Mouse (Mus musculus) cerebellum, postnatal 14 days (tissue): ENCODE results near the gene Crtc3.

Experiments used
- DNase-seq, 2 experiments: peaks; one replicate each; pipeline ENCODE4 v3.0.0; 2021; ENCODE audit warnings: mixed read lengths in 2 of 2

The Crtc3 gene

DNA sequence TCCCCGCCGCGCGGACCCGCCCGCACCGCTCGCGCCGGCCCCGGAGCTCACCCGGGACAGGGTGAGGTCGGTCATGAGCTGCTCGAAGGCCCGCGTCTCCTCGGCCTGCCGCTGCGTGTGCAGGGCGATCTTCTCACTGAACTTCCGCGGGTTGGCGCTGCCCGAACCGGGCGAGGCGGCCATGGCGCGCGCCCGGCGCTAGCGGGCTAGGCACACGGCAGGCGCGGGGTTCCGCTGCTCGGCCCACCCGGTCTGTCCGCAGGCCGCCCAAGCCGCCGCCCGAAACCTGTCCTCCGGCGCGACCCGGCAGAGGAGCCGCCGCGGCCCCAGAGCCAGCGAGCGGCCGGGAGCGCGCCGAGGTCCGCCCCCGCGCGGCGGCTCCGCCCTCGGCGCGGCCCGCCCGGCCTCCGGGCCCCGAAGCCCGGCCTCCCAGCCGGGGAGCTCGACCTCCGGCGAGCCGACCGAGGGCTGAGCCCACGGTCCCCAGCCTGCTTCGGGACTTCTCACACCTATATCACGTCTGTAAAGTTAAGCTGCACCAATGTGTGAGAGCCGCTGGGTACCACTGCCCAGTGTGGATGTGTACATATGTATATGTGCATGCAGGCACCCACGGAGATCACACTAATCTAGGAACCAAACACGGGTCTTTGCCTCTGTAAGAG, at the start of gene Crtc3:
TSS of gene Crtc3 (minus strand) at position 322 of the 665 bp plus-strand sequence.
- DNase-seq: peak; percentile 73 to 84

DNA sequence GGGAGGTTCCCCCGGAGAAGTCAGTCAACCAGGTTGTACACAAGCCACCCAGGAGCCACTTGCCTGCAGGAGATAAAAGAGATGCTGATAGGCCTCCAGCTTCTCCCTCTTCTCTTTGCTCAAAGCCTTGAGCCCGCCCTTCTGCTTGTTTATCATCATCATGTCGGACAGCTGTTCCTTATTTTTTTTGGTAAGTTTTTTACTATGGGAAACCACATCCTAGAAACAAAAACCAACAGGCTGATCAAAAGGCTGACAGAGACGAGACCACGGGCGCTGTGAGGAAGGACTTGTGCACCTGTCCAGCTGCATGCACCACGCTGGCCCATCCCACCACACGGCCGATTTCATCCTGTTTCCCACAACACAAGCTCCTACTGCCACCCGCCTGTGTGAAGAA, 47.5 kb upstream of the Crtc3 start:
- DNase-seq: no peak

DNA sequence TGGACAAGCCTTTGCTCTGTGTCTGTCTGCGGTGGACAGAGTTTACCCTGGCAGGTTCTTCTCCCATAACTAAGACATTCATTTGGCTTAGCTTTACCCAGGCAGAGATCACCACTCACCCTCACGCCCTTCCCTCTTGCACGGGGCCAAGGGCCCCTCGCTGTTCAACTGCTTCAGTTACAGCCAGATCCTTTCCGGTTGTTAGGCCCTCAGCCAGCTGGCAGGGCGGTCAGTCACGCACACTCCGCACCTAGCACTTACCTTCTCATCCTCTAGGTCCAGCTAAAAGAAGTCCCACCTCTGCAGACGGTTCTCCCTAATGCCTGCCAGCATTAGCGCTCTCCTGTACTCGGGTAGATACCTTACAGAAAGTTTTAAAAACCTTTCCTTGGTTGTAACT, 44.3 kb upstream of the Crtc3 start:
- DNase-seq: peak; percentile 36 to 47

DNA sequence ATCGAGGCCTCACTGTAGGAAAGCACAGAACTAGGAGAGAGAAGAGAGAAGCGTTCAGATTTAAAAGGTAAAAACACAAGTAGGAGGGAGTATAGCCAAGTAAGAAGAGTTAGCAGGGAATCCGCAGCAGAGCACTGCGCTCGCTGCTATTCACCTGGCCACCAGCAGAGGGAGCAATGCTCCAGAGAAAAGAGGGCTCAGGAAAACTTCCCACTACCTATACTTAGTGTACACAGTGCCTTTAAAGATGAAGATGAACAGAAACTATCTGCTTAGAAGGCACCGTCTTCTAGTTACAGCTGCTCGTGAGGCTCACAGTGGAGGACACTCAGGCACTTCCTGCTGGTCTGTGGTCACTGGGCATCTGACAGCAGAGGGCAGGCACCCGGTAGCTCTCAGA, 41.0 kb upstream of the Crtc3 start:
- DNase-seq: peak; percentile 83 to 86

DNA sequence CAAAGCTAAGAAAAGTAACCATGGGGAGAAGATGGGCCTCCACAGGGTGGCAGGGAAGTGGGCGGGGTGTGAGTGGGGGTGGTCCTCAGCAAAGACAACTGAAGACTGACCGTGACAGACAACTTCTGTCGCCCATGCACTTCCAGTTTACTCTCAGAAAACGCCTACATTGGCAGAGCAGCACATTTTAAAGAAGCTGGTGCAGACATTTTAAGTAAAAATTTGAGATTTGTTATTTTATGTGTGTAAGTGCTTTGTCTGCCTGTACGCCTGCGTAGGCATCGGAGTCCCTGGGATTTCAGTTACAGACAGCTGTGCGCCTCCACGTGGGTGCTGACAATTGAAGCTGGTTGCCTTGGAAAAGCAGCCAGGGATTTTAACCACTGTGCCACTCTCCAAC, 32.4 kb upstream of the Crtc3 start:
- DNase-seq: no peak

DNA sequence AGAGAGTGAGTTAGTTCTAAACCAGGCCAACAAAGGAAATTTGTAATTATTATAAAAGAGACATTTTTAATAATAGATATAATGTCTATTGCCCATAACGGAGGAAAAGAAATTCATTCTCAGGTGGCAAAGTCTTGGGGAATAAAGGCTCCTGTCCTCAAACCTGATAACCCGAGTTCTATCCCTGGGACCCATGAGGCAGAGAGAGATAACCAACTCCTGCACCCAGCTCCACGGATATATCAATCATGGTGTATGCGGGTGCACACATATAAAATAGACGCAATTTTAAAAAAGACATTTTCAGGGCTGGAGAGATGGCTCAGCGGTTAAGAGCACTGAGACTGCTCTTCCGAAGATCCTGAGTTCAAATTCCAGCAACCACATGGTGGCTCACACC, 30.9 kb upstream of the Crtc3 start:
- no peak for DNase-seq

DNA sequence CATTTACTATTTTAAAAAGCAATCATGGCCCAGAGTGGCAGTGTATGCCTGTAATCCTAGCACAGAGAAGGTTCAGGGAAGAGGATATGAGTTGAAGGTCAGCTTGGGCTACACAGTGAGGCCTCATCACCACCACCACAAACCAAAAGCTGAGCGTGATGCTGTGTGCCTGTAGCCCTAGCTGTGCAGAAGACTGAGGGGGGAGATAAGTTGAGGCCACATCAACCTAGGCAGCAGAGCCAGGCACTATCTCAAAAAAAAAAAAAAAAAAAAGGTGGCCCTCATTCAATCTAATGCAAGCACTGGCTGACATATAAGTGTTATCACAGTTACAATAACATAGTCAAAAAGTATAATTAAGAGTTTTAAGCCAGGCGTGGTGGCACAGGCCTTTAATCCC, 30.4 kb upstream of the Crtc3 start:
- no peak for DNase-seq

DNA sequence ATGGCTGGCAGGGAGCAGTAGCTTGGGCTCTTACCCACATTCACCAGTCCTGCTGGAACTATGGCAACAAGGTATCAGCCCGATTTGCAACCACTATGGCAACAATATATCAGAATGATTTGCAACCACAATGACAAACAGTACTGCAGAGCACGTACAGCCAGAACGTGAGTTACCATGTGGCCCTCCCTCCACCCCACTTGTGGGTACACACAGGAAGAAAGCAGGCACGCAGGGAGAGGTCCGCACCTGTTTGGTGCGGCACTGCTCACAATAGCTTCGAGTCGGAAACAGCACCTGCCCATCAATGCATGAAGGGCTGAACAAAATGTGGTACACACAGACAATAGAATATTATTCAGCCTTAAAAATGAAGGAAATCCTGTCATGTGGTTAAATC, 29.8 kb upstream of the Crtc3 start:
- DNase-seq: no peak

DNA sequence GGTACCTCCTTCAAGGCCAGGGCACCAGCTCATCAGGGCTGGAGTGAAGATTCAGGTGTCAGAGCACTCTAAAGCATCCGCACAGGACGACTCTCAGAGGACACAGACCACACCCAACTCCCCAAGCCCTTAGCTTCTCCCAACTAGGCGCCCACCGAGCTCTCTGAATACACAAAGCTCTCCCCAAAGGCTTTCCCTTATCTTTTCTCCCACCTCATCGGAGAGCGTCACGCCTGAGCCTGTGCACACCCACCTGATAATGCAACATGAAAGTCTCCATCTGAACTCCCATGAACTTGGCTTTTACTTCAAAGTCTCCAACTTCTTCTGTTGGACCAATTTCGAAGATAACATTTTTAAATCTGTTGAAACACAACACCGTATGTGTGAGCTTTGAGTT, 28.1 kb upstream of the Crtc3 start:
- DNase-seq: no peak

DNA sequence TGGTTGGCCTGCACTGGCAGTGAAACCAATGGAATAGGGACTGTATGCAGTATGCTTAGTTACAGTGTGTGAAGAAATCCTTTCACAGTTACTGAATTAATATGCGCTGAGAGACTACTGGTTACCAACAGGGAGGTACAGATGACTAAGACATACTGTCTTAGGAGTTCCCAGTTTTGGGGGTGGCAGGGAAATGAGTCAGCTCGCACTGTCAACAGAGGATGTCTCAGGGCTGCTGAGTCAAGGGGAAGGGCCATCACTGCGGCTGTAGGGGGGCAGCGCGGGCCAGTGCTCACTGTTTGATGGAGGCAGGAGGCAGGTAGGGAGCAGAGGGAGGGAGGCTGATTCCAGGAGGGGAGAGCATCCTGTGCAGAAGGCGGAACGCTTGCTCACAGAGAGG, 26.6 kb upstream of the Crtc3 start:
- DNase-seq: no peak

DNA sequence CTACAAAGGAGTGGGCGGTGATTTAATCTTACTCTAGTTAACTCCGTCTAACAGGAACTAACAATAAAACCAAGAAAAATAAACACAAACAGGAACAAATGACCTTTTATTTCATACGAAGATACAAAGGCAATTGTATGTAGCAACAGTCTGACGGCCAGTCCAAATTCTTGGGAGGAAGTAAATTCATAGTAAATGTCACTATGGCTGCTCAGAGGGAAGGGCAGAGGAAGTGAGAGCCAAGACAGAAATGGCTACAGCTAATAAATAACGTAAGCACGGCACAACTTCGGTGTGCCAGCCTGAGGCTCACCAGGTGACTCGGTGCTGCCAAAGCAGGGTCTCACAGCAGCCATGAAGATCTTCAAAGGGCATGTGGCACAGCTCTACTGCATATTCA, 22.8 kb upstream of the Crtc3 start:
- DNase-seq: no peak

DNA sequence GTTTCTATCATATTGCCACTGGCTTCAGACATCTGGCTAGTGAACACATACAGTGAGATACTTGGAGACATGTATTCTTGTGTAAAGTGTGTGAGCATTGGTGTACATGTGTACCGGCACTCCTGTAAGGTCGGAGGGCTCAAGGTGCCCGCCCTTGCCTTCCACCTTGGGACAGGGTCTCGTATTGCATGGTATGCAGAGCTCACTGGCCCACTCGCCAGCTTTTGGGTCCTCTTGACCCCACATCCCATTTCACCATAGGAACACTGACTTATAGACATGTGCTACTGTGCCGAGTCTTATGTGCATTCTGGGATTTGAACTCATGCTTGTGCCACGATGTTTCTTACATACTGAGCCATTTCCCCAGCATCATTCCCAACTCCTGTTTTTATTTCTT, 21.7 kb upstream of the Crtc3 start:
- no peak for DNase-seq

DNA sequence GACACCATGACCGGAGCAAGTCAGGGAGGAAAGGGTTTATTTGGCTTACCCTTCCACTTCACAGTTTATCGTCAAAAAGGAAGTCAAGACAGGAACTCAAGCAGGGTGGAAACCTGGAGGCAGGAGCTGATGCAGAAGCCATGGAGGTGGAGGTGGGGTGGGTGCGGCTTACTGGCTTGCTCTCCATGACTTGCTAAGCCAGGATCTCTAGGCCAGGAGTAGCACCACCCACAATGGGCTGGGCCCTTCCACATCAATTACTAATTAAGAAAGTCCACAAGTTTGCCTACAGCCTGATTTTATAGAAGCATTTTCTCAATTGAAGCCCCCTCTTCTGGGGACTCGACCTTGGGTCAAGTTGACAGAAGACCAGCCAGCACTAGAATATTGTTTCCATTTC, 15.4 kb upstream of the Crtc3 start:
- no peak for DNase-seq

DNA sequence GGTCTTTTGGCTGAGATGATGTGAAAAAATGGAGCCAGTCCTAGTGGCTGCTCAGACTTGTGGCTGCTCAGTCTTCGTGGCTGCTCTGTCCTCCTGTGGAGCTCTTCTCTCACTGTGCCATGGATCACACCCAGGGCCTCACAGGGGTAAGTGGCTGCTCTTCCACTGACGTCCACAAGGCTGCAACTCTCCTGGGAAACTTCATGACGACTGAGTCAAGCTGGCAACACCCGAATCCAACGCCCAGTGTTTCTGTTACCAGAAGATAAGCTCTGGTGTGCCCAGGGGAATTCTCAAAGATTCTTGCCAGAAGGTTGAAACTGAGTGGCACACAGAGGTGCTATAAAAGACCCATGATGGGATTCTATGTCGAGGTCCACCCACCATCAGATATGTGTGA, 13.8 kb upstream of the Crtc3 start:
- no peak for DNase-seq

DNA sequence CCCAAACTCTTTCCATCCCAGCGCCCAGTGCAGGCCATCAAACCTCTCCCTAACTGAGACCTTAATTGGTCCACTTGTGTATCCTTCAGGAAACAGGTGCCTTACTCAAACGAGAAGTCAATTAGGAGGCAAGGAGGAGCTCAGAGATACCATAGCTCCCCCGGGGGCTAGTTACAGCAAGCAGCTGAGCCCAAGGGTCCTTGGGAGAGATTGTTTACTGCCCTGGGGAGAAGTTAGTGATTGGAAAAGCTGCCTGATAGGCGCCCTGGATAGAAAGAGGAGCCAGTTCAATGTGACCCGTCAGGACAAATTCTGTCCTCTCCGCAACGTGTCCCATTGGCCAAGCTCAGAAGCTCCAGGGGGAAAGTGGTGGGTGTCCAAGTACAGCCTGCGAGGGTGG, 11.0 kb upstream of the Crtc3 start:
- no peak for DNase-seq

DNA sequence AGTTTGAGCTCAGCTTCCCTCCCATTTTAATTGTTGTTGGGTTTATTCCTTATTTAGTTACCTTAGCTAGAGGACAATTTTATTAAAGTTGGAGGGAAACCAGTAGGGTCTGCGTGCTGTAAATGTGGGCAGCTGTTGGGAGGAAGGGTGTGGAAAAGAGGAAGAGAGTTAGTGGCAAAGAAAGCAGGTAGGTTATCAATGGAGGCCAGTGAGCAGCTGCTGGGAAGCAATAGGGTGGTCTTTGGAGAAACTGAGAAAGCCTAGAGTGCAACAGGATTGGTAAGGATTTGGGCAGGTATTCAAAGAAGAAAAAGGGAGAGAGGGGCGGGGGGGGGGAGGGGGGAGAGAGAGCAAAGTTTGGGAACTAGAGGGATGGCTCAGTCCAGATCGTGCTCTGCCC, 10.3 kb upstream of the Crtc3 start:
- DNase-seq: no peak

DNA sequence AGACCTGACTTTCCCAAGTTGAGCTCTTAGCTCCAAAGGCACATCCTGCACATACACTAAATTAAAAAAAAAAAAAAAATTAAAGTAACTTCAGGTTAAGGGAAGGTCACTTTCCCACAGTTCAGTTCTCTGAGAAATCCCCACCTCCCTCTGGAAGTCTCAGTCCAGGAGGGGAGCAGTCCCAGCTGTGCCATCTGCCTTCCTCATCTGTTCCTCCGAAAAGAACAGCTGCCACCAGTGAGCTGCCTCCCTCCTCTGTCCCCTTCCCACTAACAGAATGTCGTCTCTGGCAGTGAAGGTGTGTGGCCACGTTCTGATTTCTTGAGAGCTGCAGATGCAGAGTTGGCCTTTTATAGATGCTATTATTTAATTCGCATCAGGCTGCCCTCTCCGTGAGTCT, 9.2 kb upstream of the Crtc3 start:
- DNase-seq: no peak

DNA sequence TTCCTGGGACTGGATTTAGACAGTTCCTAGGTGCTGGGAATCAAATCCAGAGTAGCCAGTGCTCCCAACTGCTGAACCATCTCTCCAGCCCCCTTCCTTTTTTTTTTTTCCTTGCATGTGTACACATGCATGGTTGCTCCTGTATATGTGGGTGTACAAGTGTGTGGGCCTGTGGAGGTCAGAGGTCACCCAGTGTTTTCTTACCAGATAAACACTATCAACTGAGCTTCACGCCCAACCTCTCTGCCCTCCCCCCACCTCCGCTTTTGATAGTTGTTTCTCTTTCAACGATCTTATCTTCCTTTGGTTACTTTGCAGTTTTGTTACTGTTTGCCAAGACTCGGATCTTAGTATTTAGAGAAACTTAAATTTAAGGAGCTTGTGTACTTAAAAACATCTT, 8.2 kb upstream of the Crtc3 start:
- no peak for DNase-seq

DNA sequence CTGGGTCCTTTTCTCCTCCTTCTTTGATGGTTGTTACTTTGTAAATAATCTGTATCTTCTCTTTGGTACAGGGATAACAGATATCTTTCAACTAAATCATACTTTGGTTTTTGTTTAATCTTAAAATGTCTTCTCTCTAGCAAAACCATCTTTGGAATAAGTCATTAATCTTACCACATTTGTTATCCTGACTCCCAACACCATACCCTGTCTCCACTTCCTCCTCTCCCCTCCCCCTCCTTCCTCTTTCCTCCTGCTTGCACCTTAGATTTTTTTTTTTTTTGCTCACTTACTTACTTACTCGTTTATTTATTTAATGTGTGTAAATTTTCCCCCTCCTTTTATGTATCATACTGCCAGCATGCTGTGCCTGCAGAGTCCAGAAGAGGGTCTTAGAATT, 7.7 kb upstream of the Crtc3 start:
- no peak for DNase-seq

DNA sequence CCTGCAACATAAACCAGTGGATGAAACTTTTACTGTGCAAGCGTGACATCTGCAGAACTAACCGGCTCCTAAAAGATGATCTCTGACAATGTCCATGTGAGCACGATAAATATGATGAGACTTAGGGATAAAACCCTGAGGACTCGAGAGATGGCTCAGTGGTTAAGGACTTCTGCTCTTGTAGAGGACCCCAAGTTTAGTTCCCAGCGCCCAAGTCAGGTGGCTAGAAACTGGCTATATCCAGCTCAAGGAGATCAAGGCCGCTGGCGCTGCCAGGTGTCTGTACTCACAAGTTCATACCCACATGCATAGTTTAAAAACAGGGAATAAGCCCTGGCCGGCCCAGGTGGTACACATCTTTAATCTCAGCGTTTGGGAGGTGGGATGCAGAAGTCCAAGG, 3.8 kb upstream of the Crtc3 start:
- DNase-seq: no peak

DNA sequence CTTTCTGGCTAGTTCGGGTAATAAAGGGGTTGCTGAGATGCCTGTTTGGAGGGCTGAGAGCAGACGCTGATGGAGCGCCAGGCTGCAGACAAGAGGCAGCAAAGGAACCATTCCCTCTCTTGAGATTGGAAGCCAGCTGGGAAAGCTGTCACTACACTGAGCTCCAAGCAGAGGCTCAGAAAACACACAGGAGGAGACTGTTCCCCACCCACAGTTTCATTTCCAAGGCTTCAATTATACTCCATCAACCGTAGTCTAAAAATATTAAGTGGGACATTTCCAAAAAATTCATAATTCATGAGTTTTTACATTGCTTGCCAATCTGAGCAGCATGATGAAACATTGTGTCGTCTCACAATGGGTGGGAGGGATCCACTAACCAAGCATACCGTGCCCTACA, 2.5 kb upstream of the Crtc3 start:
- no peak for DNase-seq

DNA sequence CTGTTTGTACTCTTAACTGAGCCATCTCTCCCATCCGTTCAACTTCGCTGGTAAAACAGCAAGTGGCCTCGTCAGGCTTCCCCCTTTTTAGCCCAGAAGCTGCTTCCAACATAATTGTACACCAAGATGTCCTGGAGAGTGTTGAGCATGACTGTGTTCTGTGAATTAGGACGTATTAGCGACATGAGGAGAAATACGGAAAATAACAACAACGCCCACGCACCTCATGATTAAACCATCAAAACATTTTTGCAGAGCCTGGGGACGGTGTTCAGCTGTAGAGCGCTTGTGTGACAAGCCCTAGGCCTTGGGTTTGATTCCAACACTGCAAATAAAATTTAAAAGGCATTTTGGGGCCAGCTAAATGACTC, 529 bp upstream of the Crtc3 start:
- peak in 1 of 2 experiments; percentile 44 for DNase-seq

DNA sequence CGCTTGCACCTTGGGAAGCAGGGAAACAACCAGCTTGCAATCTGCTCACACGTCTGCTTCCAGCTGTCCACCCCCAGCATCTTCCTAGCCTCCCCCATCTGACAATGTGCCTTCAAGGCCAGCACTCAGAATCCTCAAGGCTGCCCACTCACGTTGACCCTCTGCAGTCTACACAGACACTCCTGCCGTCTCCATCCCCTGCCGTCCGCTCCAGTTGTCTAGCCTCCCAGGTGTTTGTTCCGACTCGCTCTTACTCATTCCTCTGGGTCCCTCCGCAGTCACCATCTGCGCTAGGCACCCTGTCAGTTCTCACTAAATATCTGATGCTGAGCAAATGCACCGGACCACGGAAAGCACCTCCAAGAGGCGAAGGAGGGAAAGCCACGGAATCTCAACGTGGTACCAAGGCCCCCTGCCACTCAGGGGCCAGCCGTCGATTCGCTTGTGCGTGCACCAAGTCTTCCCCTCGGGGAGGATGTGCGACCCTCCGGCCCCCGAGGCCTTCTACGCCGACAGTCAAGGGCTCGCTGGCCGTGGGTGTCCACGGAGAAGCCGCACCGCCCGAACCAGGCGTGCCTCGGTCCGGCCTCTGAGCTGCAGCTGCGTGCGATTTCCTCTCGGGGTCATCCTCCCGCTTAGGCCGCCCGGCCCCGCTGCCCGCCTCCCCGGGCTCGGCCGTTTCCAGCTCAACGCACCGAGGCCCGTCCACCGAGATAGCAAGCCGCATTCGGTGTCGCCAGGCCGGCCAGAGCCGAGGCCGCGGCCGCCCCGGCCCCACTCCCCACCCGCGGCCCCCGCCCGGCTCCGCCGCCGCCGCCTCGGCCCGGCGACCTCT, 739 bp downstream of the Crtc3 start:
- peak; percentile 73 to 76 for DNase-seq

DNA sequence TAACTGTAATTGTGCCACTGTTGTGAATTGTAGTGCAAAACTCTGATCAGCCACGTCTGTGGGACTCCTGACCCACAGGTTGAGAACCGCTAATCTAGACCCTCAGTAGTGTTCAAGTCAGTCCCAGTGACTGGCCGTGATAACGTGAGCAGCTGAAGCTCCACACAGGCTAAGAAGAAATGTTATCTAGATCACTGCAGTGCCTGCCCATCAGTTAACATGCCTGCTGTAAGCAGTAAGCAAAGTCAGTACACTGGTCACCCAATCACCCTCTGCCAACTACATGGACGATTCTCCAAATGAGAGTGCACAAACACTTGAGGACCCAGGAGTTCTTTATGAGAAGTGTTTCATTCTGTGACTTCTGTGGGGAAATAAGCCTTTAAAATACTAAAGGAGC, 3.0 kb downstream of the Crtc3 start:
- DNase-seq: no peak

DNA sequence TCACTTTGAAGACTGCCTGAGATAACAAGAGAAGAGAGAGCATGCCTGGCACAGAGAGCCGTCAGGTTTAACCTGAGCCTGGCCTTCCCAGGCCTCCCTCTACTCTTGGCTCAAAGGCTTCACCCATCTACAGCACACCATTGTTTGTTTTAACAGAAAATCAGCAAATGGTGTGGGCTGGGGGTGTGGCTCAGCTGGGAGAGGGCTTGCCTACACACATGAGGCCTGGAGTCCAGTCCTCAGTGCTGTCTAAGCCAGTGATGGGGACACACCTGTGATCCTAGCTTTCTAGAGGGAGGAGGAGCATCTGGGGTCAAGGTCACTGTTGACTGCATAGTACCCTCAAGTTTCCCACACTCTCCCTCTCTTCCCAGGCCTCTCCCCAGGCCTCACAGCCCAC, 6.0 kb downstream of the Crtc3 start:
- no peak for DNase-seq
